Comparison of ENCODE assay signal across 9 mouse cellular contexts in the genomic region with DNA sequence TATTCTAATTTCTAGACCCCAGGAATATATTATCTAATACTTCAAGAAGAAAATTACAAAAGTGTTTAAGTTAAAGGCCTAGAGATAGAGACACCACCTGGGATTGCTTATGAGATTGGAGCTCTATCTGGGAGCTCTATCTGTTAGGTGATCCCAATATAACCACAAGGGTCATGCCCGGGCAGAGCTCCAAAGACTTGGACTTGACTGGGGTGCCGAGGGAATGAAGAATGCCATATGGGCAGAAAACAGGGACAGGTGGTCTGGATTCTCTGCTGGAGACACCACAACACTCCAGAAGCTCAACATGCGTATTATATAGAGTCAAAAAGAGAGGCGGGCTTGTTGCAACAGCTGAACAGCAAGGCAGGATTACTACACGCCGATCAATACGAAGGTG.
"Had no signal": no experiment of that assay in that cellular context is flagged by ENCODE, and none has a peak within 500 bp of the region (broad histone marks: within the 10 kb centered on the region; RNA-seq: fewer than 3 reads in every experiment).

No protein-coding gene starts in this region.

- DNase-seq: kidney, adult 2 months; kidney, postnatal 14 days; lung, embryonic 14.5 days; lung, postnatal 10 days; lung, postnatal 4 days; right cerebral cortex, postnatal 14 days; thymus, adult 2 months; thymus, postnatal 36 days had no signal

- ATAC-seq: midbrain, embryonic 16.5 days had no signal
